Mouse (Mus musculus) CH12.LX (cell line): ENCODE data around the gene Gtse1. TPM values are rescaled to one million over a fixed set of nuclear protein-coding genes. Genes with fewer than 3 reads are reported as not detected.

Source experiments
- DNase-seq: peaks from one replicate; pipeline ENCODE4 v3.0.0-alpha.2; 2013; ENCODE audit errors: extremely low read depth
- H3K27ac ChIP-seq: 2 replicates; pipeline ENCODE4 v1.5.1; 2012; ENCODE audit warnings: low read depth, mild to moderate bottlenecking, control low read depth, moderate library complexity; ENCODE audit not compliant: insufficient read depth
- H3K27me3 ChIP-seq: replicated peaks from 2 replicates; pipeline ENCODE3; 2012; ENCODE audit warnings: inconsistent platforms
- H3K36me3 ChIP-seq, 2 experiments: replicated peaks in 1 of 2; 2 replicates each; pipeline versions ENCODE3 to v1.6.1; 2012; ENCODE audit warnings: inconsistent platforms in 1 of 2, low read length in 1 of 2, mild to moderate bottlenecking in 1 of 2, mixed read lengths in 1 of 2, moderate library complexity in 1 of 2; ENCODE audit not compliant: control insufficient read depth in 1 of 2, insufficient read depth in 1 of 2
- H3K4me1 ChIP-seq, 2 experiments: 2 replicates each; pipeline ENCODE4 v1.6.1; 2012; ENCODE audit warnings: inconsistent platforms in 1 of 2, moderate library complexity in 1 of 2; ENCODE audit not compliant: insufficient read depth in 2 of 2, control insufficient read depth in 1 of 2
- H3K4me2 ChIP-seq: 2 replicates; pipeline ENCODE4 v1.6.1; 2012; ENCODE audit warnings: low read depth, mild to moderate bottlenecking, control low read depth; ENCODE audit not compliant: poor library complexity, insufficient read depth, severe bottlenecking
- H3K4me3 ChIP-seq, 3 experiments: fragments of 150-350 bp in 1 of 3; sonication (generic) in 1 of 3; replicated peaks in 1 of 3; 2 replicates each; pipeline versions ENCODE3 to v1.5.1; 2011 to 2012; ENCODE audit warnings: low read depth in 2 of 3, low read length in 2 of 3, mild to moderate bottlenecking in 2 of 3, moderate library complexity in 2 of 3, control low read depth in 1 of 3, improper control_type of control experiment in 1 of 3, inconsistent platforms in 1 of 3, mixed read lengths in 1 of 3; ENCODE audit not compliant: poor library complexity in 1 of 3
- H3K79me2 ChIP-seq: replicated peaks from 2 replicates; pipeline ENCODE4 v1.6.1; 2012; ENCODE audit warnings: mild to moderate bottlenecking, moderate library complexity; ENCODE audit not compliant: control insufficient read depth, poor library complexity, insufficient read depth, severe bottlenecking; ENCODE audit errors: extremely low read depth
- H3K9ac ChIP-seq: 2 replicates; pipeline ENCODE4 v1.6.1; 2012; ENCODE audit warnings: low read depth, mild to moderate bottlenecking, control low read depth, moderate library complexity; ENCODE audit not compliant: insufficient read depth
- H3K9me3 ChIP-seq: replicated peaks from 2 replicates; pipeline ENCODE3; 2012; ENCODE audit warnings: low read length, inconsistent platforms, mixed read lengths
- BHLHE40 ChIP-seq: IDR thresholded peaks from 2 replicates; pipeline ENCODE4 v1.6.1; 2011; ENCODE audit warnings: mild to moderate bottlenecking, low read depth, low read length, improper control_type of control experiment
- CHD1 ChIP-seq: IDR thresholded peaks from 2 replicates; pipeline ENCODE4 v1.6.1; 2012; ENCODE audit warnings: low read depth, low read length, improper control_type of control experiment, inconsistent platforms
- CTCF ChIP-seq, 2 experiments: IDR thresholded peaks in 1 of 2; conservative IDR thresholded peaks in 1 of 2; 2 replicates each; pipeline ENCODE4 v1.5.1; 2011 to 2012; ENCODE audit warnings: low read depth in 2 of 2, low read length in 2 of 2, improper control_type of control experiment in 1 of 2, inconsistent platforms in 1 of 2, mild to moderate bottlenecking in 1 of 2, moderate library complexity in 1 of 2
- GABPA ChIP-seq: IDR thresholded peaks from 2 replicates; pipeline ENCODE4 v1.6.1; 2012; ENCODE audit warnings: low read depth, low read length, improper control_type of control experiment, inconsistent platforms; ENCODE audit not compliant: insufficient replicate concordance
- HCFC1 ChIP-seq: IDR thresholded peaks from 2 replicates; pipeline ENCODE4 v1.6.1; 2012; ENCODE audit warnings: low read depth, mild to moderate bottlenecking, inconsistent platforms, low read length, improper control_type of control experiment
- IRF4 ChIP-seq: IDR thresholded peaks from 2 replicates; pipeline ENCODE4 v1.6.1; 2014; ENCODE audit warnings: low read depth, mild to moderate bottlenecking, inconsistent platforms, low read length, improper control_type of control experiment
- JUND ChIP-seq: conservative IDR thresholded peaks from 2 replicates; pipeline ENCODE4 v1.6.1; 2011; ENCODE audit warnings: low read depth, low read length, improper control_type of control experiment
- MAFK ChIP-seq: IDR thresholded peaks from 2 replicates; pipeline ENCODE4 v1.6.1; 2011; ENCODE audit warnings: low read length, improper control_type of control experiment; ENCODE audit not compliant: insufficient replicate concordance
- MEF2A ChIP-seq: IDR thresholded peaks from 2 replicates; pipeline ENCODE4 v1.6.1; 2014; ENCODE audit warnings: low read depth, mild to moderate bottlenecking, inconsistent platforms, low read length, improper control_type of control experiment, borderline replicate concordance
- NELFE ChIP-seq: IDR thresholded peaks from 2 replicates; pipeline ENCODE4 v1.6.1; 2011; ENCODE audit warnings: low read depth, low read length, improper control_type of control experiment
- RAD21 ChIP-seq: IDR thresholded peaks from 2 replicates; pipeline ENCODE4 v1.6.1; 2011; ENCODE audit warnings: low read depth, mild to moderate bottlenecking, low read length, improper control_type of control experiment, moderate library complexity
- SIN3A ChIP-seq: IDR thresholded peaks from 2 replicates; pipeline ENCODE4 v1.6.1; 2012; ENCODE audit warnings: low read length, improper control_type of control experiment, inconsistent platforms
- SMC3 ChIP-seq: IDR thresholded peaks from 2 replicates; pipeline ENCODE4 v1.6.1; 2011; ENCODE audit warnings: low read depth, low read length, improper control_type of control experiment
- dilution Hi-C: fragments of 300-500 bp; cut with MboI; formaldehyde crosslinking; loops from 2 replicates; pipeline ENCODE4 v1.14.3; 2020; ENCODE audit warnings: low sequenced_read_pairs; ENCODE audit not compliant: extremely low pct_unique_long_range_greater_than_20kb, extremely low pct_ligation_motif_present
- in situ Hi-C: fragments of 300-500 bp; cut with MboI; formaldehyde crosslinking; loops from 3 replicates; pipeline ENCODE4 v1.14.3; 2019; ENCODE audit warnings: low sequenced_read_pairs, low pct_ligation_motif_present, low pct_unique_long_range_greater_than_20kb, mixed read lengths
- polyA plus RNA-seq: library from polyadenylated mRNA; unstranded; fragments of >175 nt; gene quantifications from 2 replicates; pipeline ENCODE4 v1.2.1, GENCODE M21; 2012; ENCODE audit warnings: low read depth; ENCODE audit not compliant: insufficient read length
- total RNA-seq, 2 experiments: library from RNA; depleted of rRNA; stranded (reverse); fragments of 300-350 nt in 1 of 2; fragments of >200 nt in 1 of 2; gene quantifications; 2 replicates each; pipeline ENCODE4 v1.2.3; 2012 to 2014

Gtse1 gene
- total and polyA plus RNA-seq, 3 experiments: 32.8 to 40.1 (median 37.4) TPM

GRCm38 (mm10) chr15:85913605-85914004 is 54.1 kb downstream of the Gtse1 start:
- TF ChIP-seq SMC3: peak; percentile 69
- no peak for TF ChIP-seq SIN3A
- peak; percentile 51 to 74; a peak in 3 of 4 replicates for TF ChIP-seq CTCF (conservative IDR thresholded peaks at IDR 0.05 in 1 of 2, IDR thresholded peaks at IDR 0.05 in 1 of 2; ENCODE audit: low read depth in 2 of 2, low read length in 2 of 2)
- TF ChIP-seq HCFC1: no peak
- TF ChIP-seq NELFE: no peak
- peak; percentile 69 for TF ChIP-seq RAD21
- peak; percentile 48 for DNase-seq
- H3K4me3 ChIP-seq: no peak overlapping the region
- in situ Hi-C loops: loop anchor here (5.0 kb wide), 2 partner anchors 124 to 219 kb away; no protein-coding TSS in a partner anchor
- H3K4me1 ChIP-seq: peaks cover 11 to 15% of the 10 kb centered on the region in 2 experiments
- no peak overlapping the region for H3K4me2 ChIP-seq
- peaks cover 12% of the 10 kb centered on the region for H3K27me3 ChIP-seq
- no peak overlapping the region for H3K9ac ChIP-seq
- dilution Hi-C loops: no loop called here
- peaks cover 6% of the 10 kb centered on the region for H3K9me3 ChIP-seq
- H3K27ac ChIP-seq: no peak overlapping the region
- H3K79me2 ChIP-seq: no peaks in the 10 kb centered on the region
- H3K36me3 ChIP-seq: no peaks in the 10 kb centered on the region

GRCm38 (mm10) chr15:85919191-85919891 is 59.8 kb downstream of the Gtse1 start:
- in situ Hi-C loops: no loop called here
- no peaks in the 10 kb centered on the region for H3K79me2 ChIP-seq
- dilution Hi-C loops: no loop called here

GRCm38 (mm10) chr15:85919892-85920248 is 60.3 kb downstream of the Gtse1 start:
- Histone ChIP-seq H3K36me3 (no peaks in the 10 kb centered on the region), H3K27me3 (peaks cover 23% of the 10 kb centered on the region), H3K4me3 (no peak overlapping the region), H3K9ac (no peak overlapping the region), H3K4me2 (no peak overlapping the region), H3K79me2 (no peaks in the 10 kb centered on the region)
- dilution Hi-C loops: no loop called here
- TF ChIP-seq GABPA: no peak
- TF ChIP-seq, all 38 proteins: peak for 0
- Histone ChIP-seq H3K4me1 (no peaks in the 10 kb centered on the region), H3K9me3 (peaks cover 4% of the 10 kb centered on the region), H3K27ac (no peak overlapping the region)
- in situ Hi-C loops: no loop called here
- DNase-seq: no peak

More at GRCm38 (mm10) chr15:85919191-85919891, 59.8 kb downstream of the Gtse1 start:
- H3K27ac ChIP-seq: no peak overlapping the region
- peaks cover 24% of the 10 kb centered on the region for H3K27me3 ChIP-seq
- DNase-seq: no peak
- H3K9me3 ChIP-seq: peaks cover 4% of the 10 kb centered on the region
- TF ChIP-seq MEF2A (no peak), MAFK (no peak), SIN3A (no peak), IRF4 (no peak), BHLHE40 (no peak), CHD1 (no peak), JUND (no peak)
- H3K4me1 ChIP-seq: no peaks in the 10 kb centered on the region
- no peak overlapping the region for H3K4me2 ChIP-seq
- no peak overlapping the region for H3K9ac ChIP-seq
- no peak overlapping the region for H3K4me3 ChIP-seq
- no peaks in the 10 kb centered on the region for H3K36me3 ChIP-seq
